Mouse (Mus musculus) heart, embryonic 16.5 days (tissue): ENCODE measurements around the gene Edrf1. TPM values are rescaled to one million over a fixed set of nuclear protein-coding genes. Genes with fewer than 3 reads are reported as not detected.

Source experiments
- ATAC-seq: fragments of 200-750 bp; cut with Nextera tagmentation; replicated peaks from 2 replicates; pipeline ENCODE4 v1.8.0; 2017; ENCODE audit warnings: moderate number of reproducible peaks; ENCODE audit not compliant: insufficient read depth, low FRiP score; ENCODE audit errors: extremely low read depth
- H3K27ac ChIP-seq: fragments of 300-500 bp; sonication (generic); 2 replicates; pipeline ENCODE4 v1.5.1; 2014; ENCODE audit warnings: mild to moderate bottlenecking, low read length, control low read depth, moderate library complexity
- H3K27me3 ChIP-seq: fragments of 300-500 bp; sonication (generic); 2 replicates; pipeline ENCODE4 v1.6.1; 2014; ENCODE audit warnings: low read length, mixed read lengths; ENCODE audit not compliant: control insufficient read depth, insufficient read depth
- H3K36me3 ChIP-seq: fragments of 300-500 bp; sonication (generic); 2 replicates; pipeline ENCODE4 v1.6.1; 2014; ENCODE audit not compliant: control insufficient read depth, insufficient read depth
- H3K4me1 ChIP-seq: fragments of 300-500 bp; sonication (generic); 2 replicates; pipeline ENCODE4 v1.6.1; 2014; ENCODE audit warnings: low read length, mixed read lengths; ENCODE audit not compliant: control insufficient read depth, insufficient read depth
- H3K4me2 ChIP-seq: fragments of 300-500 bp; sonication (generic); 2 replicates; pipeline ENCODE4 v1.6.1; 2014; ENCODE audit warnings: low read depth, mild to moderate bottlenecking, control low read depth, low read length
- H3K4me3 ChIP-seq: fragments of 300-500 bp; sonication (generic); 2 replicates; pipeline ENCODE4 v1.5.1; 2014; ENCODE audit warnings: mild to moderate bottlenecking, control low read depth, low read length
- H3K9ac ChIP-seq: fragments of 300-500 bp; sonication (generic); 2 replicates; pipeline ENCODE4 v1.6.1; 2014; ENCODE audit warnings: low read length, control low read depth
- H3K9me3 ChIP-seq: fragments of 300-500 bp; sonication (generic); replicated peaks from 2 replicates; pipeline ENCODE4 v1.6.1; 2016; ENCODE audit warnings: low read length; ENCODE audit not compliant: control insufficient read depth
- WGBS: fragments of 180-500 bp; shearing (Covaris S2); extraction: QIAGEN DNeasy Blood & Tissue Kit; methylation state at CpG from one replicate; pipeline ENCODE4 v1.1.7; 2014; 5-methylcytosine and 5-hydroxymethylcytosine counted together
- polyA plus RNA-seq: library from polyadenylated mRNA; unstranded; fragments of >200 nt; fragmentation: Nextera tagmentation; extraction: Ambion mirVana; gene quantifications from 2 replicates; pipeline ENCODE4 v1.2.1, GENCODE M21; 2015

Edrf1 gene
- polyA plus RNA-seq = 13.5 and 15.9 TPM in 2 replicates

- no peaks in the 10 kb centered on the region for H3K27me3 ChIP-seq
- WGBS = under 1% methylated on average over 81 of the region's 81 CpGs
- peak within 1 kb of the TSS; percentile 92 for H3K4me2 ChIP-seq
- H3K4me3 ChIP-seq = peak within 1 kb of the TSS; percentile 92
- H3K9ac ChIP-seq = peak within 1 kb of the TSS; percentile 98
- H3K4me1 ChIP-seq = peaks cover 11% of the 10 kb centered on the region
- ATAC-seq = peak; percentile 98
- H3K27ac ChIP-seq = peak within 1 kb of the TSS; percentile 91
- H3K9me3 ChIP-seq = no peaks in the 10 kb centered on the region
- peaks cover 23% of the 10 kb centered on the region for H3K36me3 ChIP-seq
Measured at GRCm38 (mm10) chr7:133637361-133638305, at the start of gene Edrf1. TSS of gene Edrf1 (plus strand) at chr7:133637543.

- H3K9me3 ChIP-seq = no peaks in the 10 kb centered on the region
- no peak for ATAC-seq
- 55% methylated on average over 1 of the region's 1 CpGs for WGBS
- H3K9ac ChIP-seq = no peak overlapping the region
- no peak overlapping the region for H3K4me2 ChIP-seq
- H3K4me3 ChIP-seq = no peak overlapping the region
- no peak overlapping the region for H3K27ac ChIP-seq
- H3K36me3 ChIP-seq = no peaks in the 10 kb centered on the region
- peaks cover 3% of the 10 kb centered on the region; the same call in 1 of the 2 replicates for H3K4me1 ChIP-seq
- no peaks in the 10 kb centered on the region for H3K27me3 ChIP-seq
Measured at GRCm38 (mm10) chr7:133591750-133592149, 45.6 kb upstream of the Edrf1 start.

GRCm38 (mm10) chr7:133600558-133600957 lies 36.8 kb upstream of the Edrf1 start:
- ATAC-seq = no peak

GRCm38 (mm10) chr7:133602058-133602457 lies 35.3 kb upstream of the Edrf1 start, which contains the start of gene Tex36:
TSS of gene Tex36 (minus strand) at chr7:133602158.
- H3K4me1 ChIP-seq = no peaks in the 10 kb centered on the region
- no peaks in the 10 kb centered on the region for H3K27me3 ChIP-seq
- no peak within 1 kb of the TSS for H3K27ac ChIP-seq
- no peaks in the 10 kb centered on the region for H3K9me3 ChIP-seq
- WGBS = 54% methylated on average over 2 of the region's 2 CpGs
- H3K4me2 ChIP-seq = no peak within 1 kb of the TSS
- ATAC-seq = no peak
- H3K4me3 ChIP-seq = no peak within 1 kb of the TSS
- no peak within 1 kb of the TSS for H3K9ac ChIP-seq
- no peaks in the 10 kb centered on the region for H3K36me3 ChIP-seq

More at GRCm38 (mm10) chr7:133600558-133600957, 36.8 kb upstream of the Edrf1 start:
- Histone ChIP-seq H3K9me3 (no peaks in the 10 kb centered on the region), H3K4me3 (no peak overlapping the region), H3K4me2 (no peak overlapping the region), H3K9ac (no peak overlapping the region), H3K27ac (no peak overlapping the region), H3K4me1 (no peaks in the 10 kb centered on the region), H3K27me3 (no peaks in the 10 kb centered on the region), H3K36me3 (no peaks in the 10 kb centered on the region)
- 47% methylated on average over 1 of the region's 1 CpGs for WGBS

GRCm38 (mm10) chr7:133603156-133603555 lies 34.2 kb upstream of the Edrf1 start:
- Histone ChIP-seq H3K4me2 (no peak overlapping the region), H3K4me3 (no peak overlapping the region), H3K9me3 (no peaks in the 10 kb centered on the region), H3K9ac (no peak overlapping the region), H3K27ac (no peak overlapping the region), H3K36me3 (no peaks in the 10 kb centered on the region), H3K27me3 (no peaks in the 10 kb centered on the region), H3K4me1 (no peaks in the 10 kb centered on the region)
- no peak for ATAC-seq
- WGBS = 72% methylated on average over 2 of the region's 2 CpGs

- Histone ChIP-seq H3K4me2 (no peak overlapping the region), H3K9me3 (no peaks in the 10 kb centered on the region), H3K9ac (no peak overlapping the region), H3K27me3 (no peaks in the 10 kb centered on the region), H3K36me3 (no peaks in the 10 kb centered on the region), H3K4me1 (no peaks in the 10 kb centered on the region), H3K4me3 (no peak overlapping the region), H3K27ac (no peak overlapping the region)
- ATAC-seq = no peak
- 78% methylated on average over 13 of the region's 13 CpGs for WGBS
Measured at GRCm38 (mm10) chr7:133604427-133605081, 32.8 kb upstream of the Edrf1 start.

GRCm38 (mm10) chr7:133607331-133607730 lies 30.0 kb upstream of the Edrf1 start:
- H3K9ac ChIP-seq = no peak overlapping the region
- no peaks in the 10 kb centered on the region for H3K9me3 ChIP-seq
- H3K27ac ChIP-seq = no peak overlapping the region
- no peaks in the 10 kb centered on the region for H3K4me1 ChIP-seq
- ATAC-seq = no peak
- no peaks in the 10 kb centered on the region for H3K27me3 ChIP-seq
- H3K36me3 ChIP-seq = no peaks in the 10 kb centered on the region
- H3K4me2 ChIP-seq = no peak overlapping the region
- no peak overlapping the region for H3K4me3 ChIP-seq
- 78% methylated on average over 5 of the region's 5 CpGs for WGBS

GRCm38 (mm10) chr7:133607883-133608575 lies 29.3 kb upstream of the Edrf1 start:
- Histone ChIP-seq H3K27me3 (no peaks in the 10 kb centered on the region), H3K9ac (no peak overlapping the region), H3K4me2 (no peak overlapping the region), H3K36me3 (no peaks in the 10 kb centered on the region), H3K4me3 (no peak overlapping the region), H3K9me3 (no peaks in the 10 kb centered on the region), H3K4me1 (no peaks in the 10 kb centered on the region), H3K27ac (no peak overlapping the region)
- ATAC-seq = no peak
- 80% methylated on average over 13 of the region's 13 CpGs for WGBS
